Mouse (Mus musculus) kidney, postnatal 0 days (tissue): Measurements from ENCODE around the gene Slc24a1. TPM values are rescaled to one million over a fixed set of nuclear protein-coding genes. Genes with fewer than 3 reads are reported as not detected.

Experiments used
- ATAC-seq: fragments of 200-750 bp; cut with Nextera tagmentation; replicated peaks from 2 replicates; pipeline ENCODE4 v1.8.0; 2017; ENCODE audit warnings: low read depth, moderate number of reproducible peaks, moderate TSS enrichment, moderate library complexity; ENCODE audit not compliant: low FRiP score
- DNase-seq: peaks from one replicate; pipeline ENCODE4 v3.0.0-alpha.2; 2016; ENCODE audit warnings: low spot score
- H3K27ac ChIP-seq: fragments of 300-500 bp; sonication (generic); 2 replicates; pipeline ENCODE4 v1.5.1; 2014; ENCODE audit warnings: mild to moderate bottlenecking
- H3K27me3 ChIP-seq: fragments of 300-500 bp; sonication (generic); 2 replicates; pipeline ENCODE4 v1.6.1; 2014; ENCODE audit warnings: low read length, mixed read lengths; ENCODE audit not compliant: insufficient read depth
- H3K36me3 ChIP-seq: fragments of 300-500 bp; sonication (generic); 2 replicates; pipeline ENCODE4 v1.6.1; 2014; ENCODE audit warnings: low read length, mixed read lengths; ENCODE audit not compliant: insufficient read depth
- H3K4me1 ChIP-seq: fragments of 300-500 bp; sonication (generic); replicated peaks from 2 replicates; pipeline ENCODE4 v1.6.1; 2014; ENCODE audit warnings: antibody characterized with exemption, low read length, mixed read lengths; ENCODE audit not compliant: insufficient read depth
- H3K4me2 ChIP-seq: fragments of 300-500 bp; sonication (generic); 2 replicates; pipeline ENCODE4 v1.6.1; 2014; ENCODE audit warnings: mild to moderate bottlenecking, low read length, moderate library complexity, mixed read lengths
- H3K4me3 ChIP-seq: fragments of 300-500 bp; sonication (generic); replicated peaks from 2 replicates; pipeline ENCODE4 v1.5.1; 2014; ENCODE audit warnings: low read depth, low read length
- H3K9ac ChIP-seq: fragments of 300-500 bp; sonication (generic); 2 replicates; pipeline ENCODE4 v1.6.1; 2014; ENCODE audit warnings: low read depth, low read length
- H3K9me3 ChIP-seq: fragments of 300-500 bp; sonication (generic); replicated peaks from 2 replicates; pipeline ENCODE4 v1.6.1; 2016; ENCODE audit warnings: low read length, inconsistent platforms, mixed read lengths
- CTCF ChIP-seq: IDR thresholded peaks from 2 replicates; pipeline ENCODE4 v1.5.1; 2016; ENCODE audit warnings: antibody characterized with exemption, low read depth, mild to moderate bottlenecking, moderate library complexity
- WGBS: fragments of 180-500 bp; shearing (Covaris S2); extraction: QIAGEN DNeasy Blood & Tissue Kit; methylation state at CpG from one replicate; pipeline ENCODE4 v1.1.7; 2014; 5-methylcytosine and 5-hydroxymethylcytosine counted together
- polyA plus RNA-seq: library from polyadenylated mRNA; unstranded; fragments of >200 nt; fragmentation: Nextera tagmentation; extraction: Ambion mirVana; gene quantifications from 2 replicates; pipeline ENCODE4 v1.2.1, GENCODE M21; 2015

Slc24a1 gene
- polyA plus RNA-seq, 1 experiment from 2014 or later: not detected

GRCm38 (mm10) chr9:64914629-64915028, 36.8 kb downstream of the Slc24a1 start:
- no peak for TF ChIP-seq CTCF
- Histone ChIP-seq H3K27ac (no peak overlapping the region), H3K9me3 (no peaks in the 10 kb centered on the region), H3K4me2 (no peak overlapping the region), H3K27me3 (no peaks in the 10 kb centered on the region), H3K36me3 (no peaks in the 10 kb centered on the region), H3K4me1 (no peaks in the 10 kb centered on the region), H3K9ac (no peak overlapping the region), H3K4me3 (no peak overlapping the region)
- DNase-seq (no peak), ATAC-seq (no peak)
- WGBS: 78% methylated on average over 4 of the region's 4 CpGs

DNA sequence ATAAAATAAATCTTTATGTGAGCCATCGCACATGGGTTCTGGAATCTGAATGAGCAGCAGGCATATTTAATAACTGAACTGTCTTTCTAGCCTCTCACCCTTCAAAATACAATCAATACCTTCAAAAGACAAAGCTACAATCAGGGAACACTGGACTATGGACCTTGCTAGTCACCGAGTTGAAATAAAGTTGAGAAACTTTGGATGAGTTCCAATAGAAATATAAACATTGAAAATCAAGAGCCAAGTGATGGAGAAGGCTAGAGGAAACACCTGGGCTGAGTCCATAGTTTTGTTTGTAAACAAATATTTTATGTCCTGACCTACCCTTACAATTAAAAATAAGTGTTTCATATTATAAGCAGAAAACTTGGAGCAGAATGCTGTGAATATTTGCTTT, 37.4 kb downstream of the Slc24a1 start:
- 71% methylated on average over 2 of the region's 2 CpGs for WGBS
- no peak overlapping the region for H3K4me2 ChIP-seq
- H3K36me3 ChIP-seq: no peaks in the 10 kb centered on the region
- no peak overlapping the region for H3K9ac ChIP-seq
- no peaks in the 10 kb centered on the region for H3K27me3 ChIP-seq
- ATAC-seq: no peak
- TF ChIP-seq CTCF: no peak
- H3K4me1 ChIP-seq: no peaks in the 10 kb centered on the region
- DNase-seq: no peak
- no peak overlapping the region for H3K4me3 ChIP-seq
- H3K9me3 ChIP-seq: no peaks in the 10 kb centered on the region
- no peak overlapping the region for H3K27ac ChIP-seq

DNA sequence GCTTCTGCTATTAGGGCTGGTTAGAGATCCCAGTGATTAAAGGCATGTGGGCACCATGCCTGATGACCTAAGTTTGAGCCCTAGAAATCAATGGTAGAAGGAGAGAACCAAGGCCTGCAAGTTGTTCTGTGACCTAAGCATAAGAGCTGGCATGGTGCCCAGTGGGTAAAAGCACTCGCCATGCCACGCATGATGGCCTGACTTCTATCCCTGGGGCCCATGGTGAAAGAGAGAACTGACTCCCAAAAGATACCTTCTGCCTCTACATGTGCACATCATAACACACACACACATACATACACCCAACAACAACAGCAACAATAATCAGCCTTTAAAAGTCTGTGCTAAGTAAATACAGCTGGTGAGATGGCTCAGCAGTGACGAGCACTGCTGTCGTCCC, 38.0 kb downstream of the Slc24a1 start:
- no peak for DNase-seq
- no peak for ATAC-seq
- Histone ChIP-seq H3K9me3 (no peaks in the 10 kb centered on the region), H3K4me3 (no peak overlapping the region), H3K9ac (no peak overlapping the region), H3K4me1 (no peaks in the 10 kb centered on the region), H3K27ac (no peak overlapping the region), H3K27me3 (no peaks in the 10 kb centered on the region), H3K36me3 (no peaks in the 10 kb centered on the region), H3K4me2 (no peak overlapping the region)
- 94% methylated on average over 4 of the region's 4 CpGs for WGBS
- TF ChIP-seq CTCF: no peak

- Histone ChIP-seq H3K4me2 (no peak overlapping the region), H3K9ac (no peak overlapping the region), H3K9me3 (no peaks in the 10 kb centered on the region), H3K36me3 (no peaks in the 10 kb centered on the region), H3K4me1 (no peaks in the 10 kb centered on the region), H3K4me3 (no peak overlapping the region), H3K27ac (no peak overlapping the region), H3K27me3 (no peaks in the 10 kb centered on the region)
- no peak for DNase-seq
- TF ChIP-seq CTCF: no peak
- 93% methylated on average over 3 of the region's 3 CpGs for WGBS
- no peak for ATAC-seq
Observed at GRCm38 (mm10) chr9:64907441-64907840, 44.0 kb downstream of the Slc24a1 start.

- H3K9ac ChIP-seq: no peak overlapping the region
- no peaks in the 10 kb centered on the region for H3K4me1 ChIP-seq
- TF ChIP-seq CTCF: no peak
- no peaks in the 10 kb centered on the region for H3K36me3 ChIP-seq
- no peaks in the 10 kb centered on the region for H3K27me3 ChIP-seq
- 86% methylated on average over 14 of the region's 14 CpGs for WGBS
- H3K4me3 ChIP-seq: no peak overlapping the region
- no peaks in the 10 kb centered on the region for H3K9me3 ChIP-seq
- ATAC-seq: no peak
- no peak overlapping the region for H3K27ac ChIP-seq
- no peak for DNase-seq
- no peak overlapping the region for H3K4me2 ChIP-seq
Observed at GRCm38 (mm10) chr9:64904917-64905640, 46.3 kb downstream of the Slc24a1 start.

DNA sequence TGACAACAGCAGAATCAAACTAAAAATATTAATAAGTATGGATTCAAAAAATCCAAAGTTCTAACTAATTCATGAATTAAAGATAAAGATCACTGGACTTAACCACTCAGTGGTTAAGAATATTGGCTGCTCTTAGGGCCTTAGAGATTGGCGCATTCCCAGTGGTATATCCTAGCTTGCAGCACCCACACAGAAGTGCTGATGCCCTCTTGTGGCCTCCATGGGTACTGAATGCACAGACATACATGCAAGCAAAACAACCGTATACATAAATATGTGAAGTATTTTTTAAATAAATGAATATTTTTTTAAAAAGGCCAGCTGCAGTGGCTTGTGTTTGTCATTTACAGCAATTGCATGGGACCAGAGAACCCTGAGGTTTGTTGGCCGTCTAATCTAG, 48.0 kb downstream of the Slc24a1 start:
- WGBS: 57% methylated on average over 3 of the region's 3 CpGs
- Histone ChIP-seq H3K36me3 (no peaks in the 10 kb centered on the region), H3K9me3 (no peaks in the 10 kb centered on the region), H3K4me1 (no peaks in the 10 kb centered on the region), H3K9ac (no peak overlapping the region), H3K4me2 (no peak overlapping the region), H3K4me3 (no peak overlapping the region), H3K27me3 (no peaks in the 10 kb centered on the region), H3K27ac (no peak overlapping the region)
- DNase-seq (peak; percentile 90), ATAC-seq (no peak)
- peak; percentile 88 for TF ChIP-seq CTCF

GRCm38 (mm10) chr9:64902866-64903265, 48.5 kb downstream of the Slc24a1 start:
- no peak for DNase-seq
- H3K36me3 ChIP-seq: no peaks in the 10 kb centered on the region
- TF ChIP-seq CTCF: no peak
- ATAC-seq: no peak
- 33% methylated on average over 4 of the region's 4 CpGs for WGBS
- H3K9ac ChIP-seq: no peak overlapping the region
- no peak overlapping the region for H3K27ac ChIP-seq
- H3K9me3 ChIP-seq: no peaks in the 10 kb centered on the region
- H3K4me2 ChIP-seq: no peak overlapping the region
- no peaks in the 10 kb centered on the region for H3K4me1 ChIP-seq
- no peaks in the 10 kb centered on the region for H3K27me3 ChIP-seq
- H3K4me3 ChIP-seq: no peak overlapping the region
